Mouse (Mus musculus): ENCODE measurements at regions not wholly inside any gene's neighbourhood (a gene's known extent, or its start where the extent isn't known, plus 50 kb on each side); places are given as distances from the start of the nearest gene placed in this dataset.

DNA sequence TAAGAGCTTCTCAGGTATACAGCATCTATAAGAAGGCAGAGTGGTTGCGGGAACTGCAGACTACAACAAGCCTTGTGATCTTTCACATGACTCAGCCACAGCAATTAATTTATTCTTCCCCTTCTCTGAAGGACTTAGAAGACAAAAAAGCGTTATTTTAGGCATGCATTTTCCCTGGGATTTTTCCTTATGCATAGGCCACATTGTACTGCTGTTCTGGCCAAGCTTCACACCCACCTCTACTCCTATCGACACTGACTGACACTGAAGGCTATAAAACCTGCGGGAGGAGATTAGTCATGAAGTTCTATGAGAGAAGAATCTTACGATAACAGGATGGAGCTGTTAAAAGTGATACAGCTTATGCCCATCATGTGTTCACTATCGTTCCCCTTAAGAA lies 441.9 kb downstream of the Tox3 start:
- no peak for DNase-seq (ENCODE audit: low read depth)

DNA sequence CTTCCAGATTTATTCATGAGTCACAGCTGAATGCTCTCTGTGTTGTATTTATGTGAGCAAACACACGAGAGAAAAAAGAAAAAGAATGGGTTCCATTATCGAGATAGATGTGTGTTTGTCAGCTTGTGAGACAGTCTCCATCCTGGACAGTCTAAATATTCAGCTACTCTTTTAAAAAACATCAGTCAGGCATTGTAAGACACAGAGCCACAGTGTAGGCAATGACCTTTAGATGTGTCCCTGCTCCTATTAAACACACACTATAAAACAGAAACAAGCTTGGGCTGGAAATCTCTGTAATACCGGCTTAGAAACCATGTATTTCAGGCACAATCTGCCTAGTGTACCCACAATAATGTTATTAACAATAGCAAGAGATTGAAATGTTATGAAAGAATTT lies 442.6 kb downstream of the Tox3 start:
- DNase-seq (ENCODE audit: low read depth) = no peak

DNA sequence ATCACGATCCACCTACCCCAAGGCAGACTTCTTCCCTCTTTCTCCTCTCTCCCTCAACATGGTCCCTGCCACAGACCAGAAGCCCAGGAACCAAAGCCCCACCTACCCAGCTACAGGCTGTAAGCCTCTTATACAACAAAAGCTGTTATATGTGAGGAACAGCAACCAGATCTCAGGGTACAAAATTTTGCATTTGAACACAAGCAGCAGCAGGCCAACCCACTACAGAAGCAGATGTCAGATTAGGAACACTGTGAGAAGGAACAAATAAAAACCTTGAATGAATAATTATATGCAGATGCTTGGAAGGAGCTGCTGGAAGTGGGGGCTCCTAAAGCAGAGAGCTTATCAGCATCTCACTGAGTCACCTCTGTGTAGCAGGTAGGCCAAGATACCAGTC lies 444.8 kb downstream of the Tox3 start:
- DNase-seq (ENCODE audit: low read depth) = no peak

DNA sequence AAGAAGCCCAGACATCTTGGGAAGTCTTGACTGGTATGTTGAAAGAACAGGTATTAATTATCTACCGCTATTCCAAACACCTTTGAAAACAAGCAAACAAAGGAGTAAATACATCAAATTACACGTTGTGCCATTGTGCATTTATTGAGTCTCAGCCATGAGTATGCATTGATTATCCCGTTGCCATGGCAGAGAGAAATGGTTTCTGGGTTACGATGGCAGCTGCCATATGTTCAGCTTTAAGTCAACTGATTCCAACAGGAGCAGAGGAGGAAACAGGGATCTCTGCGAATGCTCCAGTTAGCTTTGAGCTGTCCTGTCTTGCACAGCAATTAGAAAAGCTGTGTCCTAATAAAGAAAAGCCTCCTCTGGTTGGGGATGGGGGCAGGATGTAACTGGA lies 475.4 kb downstream of the Tox3 start:
- DNase-seq (ENCODE audit: low read depth) = no peak

DNA sequence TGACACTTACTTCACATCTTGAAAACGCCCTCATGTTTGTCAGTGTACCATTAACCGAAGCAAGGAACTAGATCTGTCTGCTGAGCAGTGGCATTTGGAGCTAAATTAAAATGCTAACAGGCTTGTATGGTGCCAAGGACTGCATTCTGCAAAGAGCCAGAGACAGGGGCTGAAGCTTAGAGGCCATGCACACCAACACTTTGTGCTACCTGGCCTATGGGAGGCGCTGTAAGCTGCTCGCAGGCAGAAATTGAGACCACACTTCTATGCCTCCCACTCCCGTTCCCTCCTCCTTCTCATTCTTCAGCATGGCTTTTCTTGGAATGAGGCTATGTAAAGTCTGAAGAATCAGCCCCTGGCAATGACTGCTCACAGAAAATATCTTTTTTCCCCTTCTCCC lies 476.2 kb downstream of the Tox3 start:
- no peak for DNase-seq (ENCODE audit: low read depth)

DNA sequence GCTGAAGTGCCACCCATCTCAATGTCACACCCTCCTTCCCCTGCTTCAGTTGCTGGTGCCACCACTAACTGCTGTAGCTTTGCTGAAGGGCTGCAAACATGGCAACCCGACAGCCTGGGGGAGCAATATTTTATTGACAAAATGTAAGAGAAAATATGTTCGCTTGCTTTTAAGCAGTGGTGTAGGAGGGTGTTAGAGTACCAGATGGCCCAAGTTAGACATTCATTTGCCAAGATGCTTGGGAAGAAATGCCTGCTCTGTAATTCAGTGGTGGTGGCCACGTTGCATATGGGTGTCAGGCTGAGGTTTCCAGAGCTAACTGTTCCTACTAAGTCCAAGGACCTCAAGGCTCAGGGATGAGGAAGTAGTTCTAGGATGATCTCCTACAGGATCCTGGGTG lies 488.3 kb downstream of the Tox3 start:
- no peak for DNase-seq (ENCODE audit: low read depth)

DNA sequence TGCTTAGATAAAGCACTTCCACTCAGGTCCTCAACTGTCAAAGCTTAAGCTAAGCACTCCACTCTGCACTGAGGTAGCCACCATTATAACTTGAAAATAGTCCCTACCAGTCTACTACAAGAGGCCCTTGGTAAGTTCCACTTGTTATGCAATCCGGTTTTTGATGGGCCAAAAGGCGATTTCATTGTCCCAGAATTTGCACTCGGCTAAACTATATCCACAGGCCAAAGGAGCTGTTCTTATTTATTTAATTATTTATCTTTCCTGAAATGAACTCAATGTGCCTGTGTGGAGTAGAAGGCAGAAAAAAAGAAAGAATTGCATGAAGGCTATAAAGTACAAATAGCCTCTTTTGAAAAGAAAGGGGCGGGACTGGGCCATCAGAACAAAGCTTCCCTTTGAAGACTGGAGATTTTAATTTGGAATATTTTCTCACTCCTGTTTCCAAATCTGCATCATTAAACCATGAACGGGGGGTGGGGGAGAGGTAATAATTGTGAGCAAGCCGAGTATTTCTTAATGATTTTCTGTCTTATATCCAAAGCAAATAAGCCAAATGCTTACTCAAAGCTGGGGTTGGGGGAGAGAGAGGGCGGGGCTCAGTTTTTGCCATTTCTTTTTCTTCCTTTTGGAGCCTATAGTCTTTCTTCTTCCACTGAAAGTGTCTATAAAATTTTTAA lies 489.3 kb downstream of the Tox3 start:
- DNase-seq (ENCODE audit: low read depth) = no peak

DNA sequence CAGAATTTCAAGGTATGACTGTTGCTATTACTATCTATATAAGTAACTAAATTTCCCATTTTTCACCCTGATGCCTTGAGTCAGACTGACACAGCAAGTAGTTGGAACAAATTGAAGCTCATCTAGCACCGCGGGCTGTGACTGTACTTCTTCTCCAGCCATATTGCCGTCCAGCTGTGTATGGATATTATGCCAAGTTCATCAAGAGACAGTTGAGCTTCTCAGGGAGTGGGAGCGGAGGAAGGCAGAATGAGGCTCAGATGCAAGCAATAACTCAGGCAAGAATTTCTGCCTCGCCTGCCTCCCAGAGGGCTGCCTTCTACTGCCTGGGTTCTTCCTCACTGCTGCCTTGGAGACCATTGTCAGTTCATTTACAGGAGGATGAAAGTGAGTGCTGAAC lies 492.6 kb downstream of the Tox3 start:
- no peak for DNase-seq (ENCODE audit: low read depth)

DNA sequence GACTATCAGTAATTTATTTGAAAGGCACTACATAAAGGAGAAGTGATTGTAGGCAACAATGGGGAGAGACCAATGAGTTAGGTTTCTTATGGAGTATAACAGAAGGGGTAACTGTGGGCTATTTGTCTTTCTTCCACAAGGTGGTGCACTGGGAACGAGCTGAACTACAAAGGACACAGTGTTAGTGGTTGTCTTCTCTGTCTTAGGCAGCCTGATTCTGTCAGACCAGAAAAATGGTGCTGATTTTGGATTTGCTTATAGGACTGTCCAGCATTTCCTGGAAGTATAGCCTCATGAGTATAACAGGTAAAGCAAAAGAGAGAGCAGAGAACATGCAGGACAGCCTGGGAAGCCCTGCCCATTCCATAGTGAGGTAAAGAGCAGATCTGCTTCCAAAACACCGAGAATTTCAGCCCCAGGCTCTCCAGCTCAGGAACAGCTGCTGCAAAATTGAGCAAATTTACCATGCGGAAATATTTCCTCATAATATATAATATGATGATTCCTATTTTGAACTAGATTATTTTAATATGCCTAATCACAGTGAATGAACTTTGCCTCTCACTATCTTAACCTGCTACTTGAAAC lies 497.8 kb downstream of the Tox3 start:
- peak; percentile 0 for DNase-seq (ENCODE audit: low read depth)

DNA sequence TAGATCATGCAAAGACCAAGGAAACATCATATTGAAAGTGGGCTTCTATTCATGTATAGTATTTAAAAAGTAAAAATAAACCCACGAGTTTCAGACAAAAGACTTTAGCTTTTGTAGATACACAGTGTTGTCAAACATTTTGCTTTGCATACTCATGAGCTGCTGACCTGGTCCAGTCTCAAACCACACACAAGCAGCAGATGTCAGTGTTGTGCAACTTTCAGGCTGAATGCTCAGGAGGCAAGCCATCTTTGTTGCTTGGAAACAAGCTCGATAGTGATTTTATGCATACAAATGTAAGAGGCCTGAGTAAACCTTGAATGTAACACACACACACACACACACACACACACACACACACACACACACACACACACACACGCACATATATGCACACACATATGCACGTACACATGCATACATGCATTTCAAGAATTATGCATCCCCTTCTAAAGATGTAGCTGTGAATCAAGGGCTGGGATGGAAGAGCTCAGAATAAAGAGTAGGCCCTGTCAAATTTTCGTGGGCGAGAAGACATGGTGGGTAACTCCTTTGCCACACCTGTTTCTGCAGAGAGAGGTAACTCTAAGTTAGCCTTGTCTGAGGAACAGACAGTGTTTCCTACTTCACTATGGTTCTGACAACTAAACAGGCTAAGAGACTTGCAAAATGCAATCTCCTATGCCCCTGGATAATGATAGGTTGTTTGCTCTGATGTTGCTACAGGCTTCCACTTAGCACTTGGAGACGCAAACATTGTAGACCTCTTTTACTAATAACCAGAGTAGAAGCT lies 498.5 kb downstream of the Tox3 start:
- no peak for DNase-seq (ENCODE audit: low read depth)

DNA sequence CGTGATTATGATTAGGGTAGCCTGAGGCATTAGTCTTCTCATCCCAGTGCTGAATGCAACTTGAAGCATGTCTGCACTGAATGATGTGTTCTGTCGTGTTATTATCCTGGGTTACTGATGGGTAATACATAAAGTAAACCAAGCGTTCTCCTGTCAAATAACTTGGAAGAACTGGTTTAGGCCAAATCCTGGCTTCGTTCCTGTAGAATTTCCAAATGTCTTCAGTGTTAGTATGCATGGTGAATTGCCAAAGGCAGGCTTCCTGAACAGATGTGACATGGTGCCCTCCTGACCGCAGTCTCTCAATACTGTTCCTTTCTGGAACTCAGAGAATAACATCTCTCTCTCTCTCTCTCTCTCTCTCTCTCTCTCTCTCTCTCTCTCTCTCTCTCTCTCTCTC lies 509.6 kb downstream of the Tox3 start:
- DNase-seq (ENCODE audit: low read depth) = no peak

DNA sequence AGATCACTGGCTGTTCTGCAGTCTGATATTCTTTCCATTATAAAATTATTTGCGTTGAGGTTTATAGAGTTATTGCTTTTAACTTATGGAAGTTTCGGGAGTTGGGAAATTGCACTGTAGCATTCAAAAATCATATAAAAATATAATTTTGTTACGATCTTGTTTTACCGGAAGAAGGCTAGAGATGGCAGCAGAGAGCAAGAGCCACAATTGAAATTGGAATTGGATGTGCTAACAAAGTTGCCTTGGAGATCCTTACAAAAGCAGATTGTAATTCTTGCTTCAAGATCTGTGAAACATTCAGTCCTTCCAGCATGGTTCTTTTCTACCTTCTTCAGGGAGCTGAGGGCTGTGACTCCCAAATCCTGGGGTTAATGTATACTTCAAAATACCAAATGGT lies 514.4 kb downstream of the Tox3 start:
- DNase-seq (ENCODE audit: low read depth) = no peak

DNA sequence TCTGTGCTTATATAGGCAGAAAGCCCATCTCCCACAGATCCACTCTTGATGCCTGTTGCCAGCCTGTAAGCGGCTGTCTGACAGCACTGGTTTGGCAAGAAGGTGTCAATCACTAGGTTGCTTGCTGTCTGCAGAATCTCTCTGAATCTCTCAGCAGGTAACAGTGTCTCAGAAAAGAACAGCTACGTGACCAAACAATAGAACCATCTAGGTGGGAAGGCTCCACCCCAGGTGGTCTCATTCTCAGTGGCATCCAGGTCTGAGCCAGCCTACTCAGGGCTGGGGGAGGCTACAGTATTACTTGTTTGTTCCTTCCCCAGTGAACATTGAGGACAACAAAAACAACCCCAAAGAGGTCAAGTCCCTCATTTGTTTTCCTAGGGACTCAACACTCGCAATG lies 523.6 kb downstream of the Tox3 start:
- no peak for DNase-seq (ENCODE audit: low read depth)

DNA sequence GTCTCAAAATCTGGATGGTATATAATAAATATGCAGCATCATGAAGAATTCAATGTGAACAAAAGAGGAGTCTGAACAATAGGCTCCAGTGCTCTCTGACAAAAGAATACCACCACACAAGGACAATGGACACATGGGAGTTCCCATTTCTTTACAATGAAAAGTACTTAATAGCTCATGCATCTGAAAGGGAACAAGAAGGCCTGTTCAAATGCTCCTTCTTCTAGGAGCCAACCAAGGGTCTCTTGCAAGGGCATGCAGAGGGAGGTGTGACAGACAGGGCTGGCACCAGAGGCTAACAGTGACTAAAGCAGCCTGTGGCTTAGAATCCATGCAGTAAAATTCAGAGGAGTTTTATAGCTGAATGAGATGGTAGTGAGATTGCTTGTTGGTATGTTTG lies 524.5 kb downstream of the Tox3 start:
- DNase-seq (ENCODE audit: low read depth) = no peak

DNA sequence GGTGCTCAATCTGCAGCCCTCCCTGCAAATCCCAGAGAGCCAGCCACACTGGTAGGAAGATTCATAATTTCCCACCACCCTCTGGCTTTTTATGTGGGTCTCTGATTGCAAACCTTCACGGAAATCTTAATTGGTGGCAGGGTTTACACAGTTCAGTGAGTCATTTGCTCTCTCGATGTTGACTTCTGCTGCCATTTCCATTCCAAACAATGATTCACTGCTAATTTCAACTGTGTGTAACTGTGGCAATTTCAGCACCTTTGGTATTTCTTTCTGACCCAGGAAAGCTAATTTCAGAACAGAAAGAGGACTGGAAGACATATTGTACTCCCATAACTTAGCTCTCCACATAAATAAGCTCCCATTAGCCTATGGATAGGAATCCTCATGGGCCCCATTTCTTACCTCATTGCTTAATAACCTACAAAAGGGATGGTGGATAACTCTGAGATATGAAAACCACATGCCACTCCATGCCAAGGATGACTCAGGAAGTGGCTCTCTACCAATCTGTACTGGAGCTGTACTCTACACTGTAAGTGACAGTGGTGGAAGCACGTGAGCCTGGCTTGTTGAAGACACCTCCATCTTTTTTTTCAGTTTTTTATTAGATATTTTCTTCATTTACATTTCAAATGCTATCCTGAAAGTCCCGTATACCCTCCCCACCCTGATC lies 536.0 kb downstream of the Tox3 start:
- no peak for DNase-seq (ENCODE audit: low read depth)

DNA sequence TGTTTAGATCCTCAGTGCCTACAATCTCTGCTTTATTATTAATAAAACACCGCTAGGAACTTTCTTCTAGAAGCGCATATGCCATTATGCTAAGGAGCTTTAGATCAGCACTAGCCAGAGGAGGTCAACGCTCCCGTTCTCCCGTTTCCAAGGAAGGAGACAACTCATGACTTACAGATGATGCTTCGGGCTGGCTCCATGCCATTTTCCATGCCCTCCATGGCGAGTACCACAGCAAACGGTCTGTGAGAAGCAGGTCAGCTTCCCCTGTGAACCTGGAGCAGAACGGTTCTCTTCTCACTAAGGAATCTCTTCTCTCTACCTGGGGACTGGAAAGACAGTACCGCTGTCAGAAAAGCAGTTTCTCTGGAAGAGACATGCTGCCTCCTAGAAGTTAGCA lies 559.8 kb downstream of the Tox3 start:
- no peak for DNase-seq (ENCODE audit: low read depth)

DNA sequence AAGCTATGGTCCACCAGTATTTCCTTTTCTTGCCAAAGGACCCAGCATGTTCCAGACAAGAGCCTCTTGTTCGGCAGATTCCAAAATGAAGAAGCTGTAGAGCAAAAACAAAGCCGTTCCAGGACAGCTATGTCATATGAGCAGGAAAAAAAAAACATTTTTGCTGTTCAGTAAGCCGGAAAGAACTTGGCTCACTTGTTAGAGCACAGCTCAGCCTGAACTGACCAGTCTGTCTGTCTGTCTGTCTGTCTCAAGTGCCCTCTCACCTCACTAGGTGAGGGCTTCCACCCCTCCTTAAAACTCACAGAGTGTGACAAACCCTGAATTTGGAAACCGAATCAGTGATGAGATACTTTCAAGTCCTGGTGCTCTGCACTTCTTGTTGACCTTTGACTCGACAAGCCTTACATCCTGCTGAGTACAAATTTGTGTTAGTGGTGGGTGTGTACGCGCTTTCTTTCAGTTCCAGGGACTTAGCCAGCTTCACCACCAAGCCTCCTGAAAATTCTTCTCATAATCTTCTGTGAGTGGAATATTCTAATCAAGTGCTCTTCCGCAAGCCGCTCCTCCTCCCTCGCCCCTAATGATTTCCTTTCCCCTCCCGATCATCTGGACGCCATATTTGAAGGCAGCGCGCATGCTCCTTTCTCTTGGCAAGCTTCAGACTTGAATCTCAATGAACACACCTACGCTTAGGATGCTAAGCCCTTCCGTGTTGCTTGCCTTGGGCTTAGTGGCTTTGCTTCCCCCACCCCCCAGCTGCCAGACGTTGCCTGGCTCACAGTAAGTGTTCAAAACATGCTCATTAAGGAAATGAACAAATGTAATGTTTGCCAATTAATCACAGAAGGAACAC lies 560.9 kb downstream of the Tox3 start:
- no peak for DNase-seq (ENCODE audit: low read depth)

DNA sequence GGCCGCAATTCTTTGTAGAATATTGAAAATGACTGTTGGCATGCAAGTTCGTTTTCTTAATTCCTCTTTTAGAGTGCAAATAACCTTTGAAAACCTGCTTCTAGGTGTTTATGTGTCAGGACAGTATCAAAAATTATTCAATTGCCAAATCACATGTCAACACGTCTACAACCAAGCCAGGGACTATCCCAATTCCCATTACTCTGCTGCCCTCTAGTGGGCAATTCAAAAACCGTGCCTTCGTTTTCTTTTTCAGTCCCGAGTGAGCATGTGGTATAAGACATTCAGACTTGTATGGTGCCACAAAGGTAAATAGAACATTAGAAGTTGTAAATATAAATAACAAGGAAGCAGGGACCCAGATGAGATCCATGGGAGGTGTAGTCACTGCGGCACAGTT lies 563.1 kb downstream of the Tox3 start:
- DNase-seq (ENCODE audit: low read depth) = peak; percentile 61

DNA sequence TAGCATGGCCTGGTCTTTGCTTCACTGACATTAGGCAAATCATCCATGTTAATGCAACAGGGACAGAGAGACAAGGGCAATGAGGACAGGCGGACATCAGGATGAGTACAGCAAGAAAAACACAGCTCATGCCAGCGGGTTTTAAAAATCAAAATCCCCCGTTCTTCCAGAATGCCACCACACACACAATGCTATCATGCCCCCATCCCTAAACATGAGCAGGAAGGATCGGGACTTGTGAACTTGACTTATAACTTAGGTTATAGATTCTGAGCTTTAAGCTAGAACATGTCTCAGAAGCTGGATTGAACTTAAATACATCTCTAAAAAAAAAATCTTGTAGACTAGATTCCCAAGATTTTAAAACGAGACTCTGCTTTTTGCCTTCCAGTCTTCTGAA lies 564.8 kb downstream of the Tox3 start:
- DNase-seq (ENCODE audit: low read depth) = no peak

DNA sequence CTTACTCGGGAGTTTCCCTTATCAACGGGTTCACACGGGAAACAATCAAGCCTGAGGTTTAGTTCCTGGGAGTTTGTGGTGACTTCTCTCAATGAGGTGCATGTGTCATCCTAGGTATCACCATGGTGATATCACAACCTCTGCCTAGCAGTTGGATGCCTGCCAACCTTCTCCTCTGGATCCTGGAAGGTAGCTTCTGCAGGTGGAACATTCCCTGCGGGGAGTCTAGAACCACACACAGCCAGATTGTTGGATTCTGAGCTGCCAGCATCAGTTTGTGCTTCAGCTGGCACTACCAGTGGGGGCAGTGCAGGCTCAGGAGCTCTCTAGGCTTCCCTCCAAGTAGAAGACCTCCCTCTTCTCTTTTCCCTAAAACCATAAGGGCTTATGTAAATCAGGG lies 581.8 kb downstream of the Tox3 start:
- DNase-seq (ENCODE audit: low read depth) = no peak

DNA sequence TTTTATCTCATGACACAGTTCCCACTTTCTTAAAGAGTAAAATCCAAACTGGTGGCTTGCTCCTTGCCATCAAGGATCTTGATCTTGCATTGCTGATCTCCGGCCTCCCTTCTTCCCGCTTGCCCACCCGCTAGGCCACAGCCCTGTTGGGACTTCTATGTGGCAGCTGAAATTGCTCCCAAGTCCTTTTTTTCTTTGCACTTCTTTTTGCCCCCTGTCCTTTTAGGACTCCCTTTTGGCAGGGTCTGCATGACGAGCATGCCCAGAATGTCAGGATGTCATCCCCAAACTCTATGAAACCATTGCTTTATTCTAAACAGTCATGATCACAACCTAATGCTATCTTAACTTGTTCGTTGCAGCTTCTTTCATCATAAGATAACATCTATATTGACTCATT lies 588.6 kb downstream of the Tox3 start:
- no peak for DNase-seq (ENCODE audit: low read depth)

DNA sequence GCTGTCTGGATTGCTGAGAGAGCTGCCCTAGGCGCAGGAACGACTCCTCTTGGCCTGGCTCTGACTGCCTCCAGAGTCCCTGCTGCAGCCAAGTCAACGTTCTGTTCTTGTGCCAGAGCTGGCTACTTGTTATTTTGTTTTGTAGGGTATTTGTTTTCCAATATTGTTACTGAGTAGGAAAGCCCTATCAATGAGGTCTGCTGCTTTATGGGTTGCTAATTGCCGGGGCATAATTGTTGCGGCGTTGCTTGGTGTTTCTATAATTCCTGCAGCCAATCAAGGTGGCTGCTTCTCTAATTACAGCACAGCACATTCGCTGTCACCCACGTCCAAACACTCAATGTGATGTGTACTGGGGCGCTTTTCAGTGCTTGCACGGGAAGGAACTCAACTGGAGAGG lies 589.4 kb downstream of the Tox3 start:
- no peak for DNase-seq (ENCODE audit: low read depth)

All from c-Kit-positive CD71-negative TER-119-negative erythroid progenitor cells, embryonic 14.5 days (primary cell).